Mouse (Mus musculus) stomach, embryonic 16.5 days (tissue): ENCODE measurements at regions not wholly inside any gene's neighbourhood (a gene's known extent, or its start where the extent isn't known, plus 50 kb on each side); places are given as distances from the start of the nearest gene placed in this dataset.
A peak's percentile ranks its signal among the peaks of the same experiment; 100 is the strongest.

Experiments used
- ATAC-seq: fragments of 200-750 bp; cut with Nextera tagmentation; 2 replicates; pipeline ENCODE4 v1.8.0; 2017; ENCODE audit warnings: moderate number of reproducible peaks, moderate TSS enrichment; ENCODE audit not compliant: insufficient read depth, low FRiP score
- H3K27ac ChIP-seq: fragments of 300-500 bp; sonication (generic); 2 replicates; pipeline ENCODE4 v1.5.1; 2014; ENCODE audit warnings: low read length
- H3K27me3 ChIP-seq: fragments of 300-500 bp; sonication (generic); 2 replicates; pipeline ENCODE4 v1.6.1; 2014; ENCODE audit warnings: low read length, control low read depth, mixed read lengths; ENCODE audit not compliant: control insufficient read depth, insufficient read depth
- H3K36me3 ChIP-seq: fragments of 300-500 bp; sonication (generic); 2 replicates; pipeline ENCODE4 v1.6.1; 2014; ENCODE audit warnings: low read length; ENCODE audit not compliant: control insufficient read depth, insufficient read depth
- H3K4me1 ChIP-seq: fragments of 300-500 bp; sonication (generic); 2 replicates; pipeline ENCODE4 v1.6.1; 2014; ENCODE audit warnings: low read length, control low read depth, mixed read lengths; ENCODE audit not compliant: control insufficient read depth, insufficient read depth
- H3K4me2 ChIP-seq: fragments of 300-500 bp; sonication (generic); 2 replicates; pipeline ENCODE4 v1.6.1; 2014; ENCODE audit warnings: low read depth, low read length, mixed read lengths
- H3K4me3 ChIP-seq: fragments of 300-500 bp; sonication (generic); replicated peaks from 2 replicates; pipeline ENCODE4 v1.5.1; 2014; ENCODE audit warnings: mild to moderate bottlenecking, low read length
- H3K9ac ChIP-seq: fragments of 300-500 bp; sonication (generic); 2 replicates; pipeline ENCODE4 v1.6.1; 2014; ENCODE audit warnings: low read length
- H3K9me3 ChIP-seq: fragments of 300-500 bp; sonication (generic); replicated peaks from 2 replicates; pipeline ENCODE4 v1.6.1; 2016; ENCODE audit warnings: low read length, control low read depth; ENCODE audit not compliant: control insufficient read depth
- WGBS: fragments of 180-500 bp; shearing (Covaris S2); extraction: QIAGEN DNeasy Blood & Tissue Kit; methylation state at CpG from one replicate; pipeline ENCODE4 v1.1.7; 2014; 5-methylcytosine and 5-hydroxymethylcytosine counted together

- no peak for ATAC-seq
- Histone ChIP-seq H3K9ac (no peak overlapping the region), H3K4me3 (no peak overlapping the region), H3K36me3 (no peaks in the 10 kb centered on the region), H3K4me1 (peaks cover 19% of the 10 kb centered on the region), H3K27ac (no peak overlapping the region), H3K4me2 (no peak overlapping the region), H3K9me3 (no peaks in the 10 kb centered on the region), H3K27me3 (no peaks in the 10 kb centered on the region)
- 83% methylated on average over 3 of the region's 3 CpGs for whole genome bisulfite sequencing
These were observed 279.5 kb downstream of the Cd83 start for GRCm38 (mm10) chr13:44064026-44064425.

DNA sequence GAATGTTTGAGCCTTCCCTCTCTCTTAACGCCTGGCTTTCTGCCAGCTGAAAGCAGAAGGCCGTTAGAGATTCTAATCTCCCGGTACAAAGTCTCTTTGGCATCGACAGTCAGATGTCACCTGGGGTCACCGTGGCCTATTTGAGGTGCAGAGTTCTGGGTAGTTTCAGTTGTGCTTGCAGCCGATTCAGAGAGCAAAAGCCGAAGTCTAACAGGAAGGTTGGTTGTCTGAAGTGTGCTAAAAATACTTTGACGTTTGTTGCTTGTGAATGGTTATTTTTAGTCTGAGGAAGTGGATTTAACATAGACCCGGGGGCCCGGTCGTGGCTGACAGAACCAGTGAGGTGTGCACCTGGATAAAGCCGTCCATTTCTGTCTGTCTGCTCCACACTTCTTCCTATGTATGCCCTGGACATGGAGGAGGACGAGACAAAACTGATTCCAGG is 281.2 kb downstream of the Cd83 start:
- H3K9me3 ChIP-seq = no peaks in the 10 kb centered on the region
- peaks cover 19% of the 10 kb centered on the region for H3K4me1 ChIP-seq
- no peaks in the 10 kb centered on the region for H3K36me3 ChIP-seq
- 17% methylated on average over 13 of the region's 13 CpGs for WGBS
- H3K4me3 ChIP-seq = no peak overlapping the region
- 0 out of 2 replicates have a peak overlapping the region, but pooled peaks have one; percentile 10 for H3K4me2 ChIP-seq
- H3K9ac ChIP-seq = no peak overlapping the region
- ATAC-seq = no peak
- no peaks in the 10 kb centered on the region for H3K27me3 ChIP-seq
- H3K27ac ChIP-seq = peak overlapping the region; percentile 42; the same call in 1 of the 2 replicates

DNA sequence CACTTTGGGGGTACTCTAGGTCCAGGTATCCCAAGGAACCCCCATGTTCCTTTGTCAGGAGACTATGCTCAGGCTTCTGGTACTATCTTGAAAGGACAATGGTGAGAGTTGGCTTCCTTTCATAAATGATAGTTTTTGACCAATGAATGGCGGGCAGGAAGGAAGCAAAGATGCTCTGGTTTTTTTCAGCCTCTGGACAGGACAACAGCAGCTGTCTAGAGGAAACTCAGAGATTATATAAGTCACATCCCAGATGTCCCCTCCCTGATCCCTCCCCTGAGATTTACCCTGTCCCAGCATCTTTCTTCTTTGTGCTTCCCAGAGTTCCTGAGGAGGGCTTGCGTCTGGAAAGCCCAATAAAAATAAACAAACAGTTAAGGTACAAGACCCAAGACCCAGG is 282.7 kb downstream of the Cd83 start:
- Histone ChIP-seq H3K4me2 (no peak overlapping the region), H3K4me1 (peaks cover 13% of the 10 kb centered on the region), H3K27ac (no peak overlapping the region), H3K4me3 (no peak overlapping the region), H3K9me3 (no peaks in the 10 kb centered on the region), H3K36me3 (no peaks in the 10 kb centered on the region), H3K27me3 (no peaks in the 10 kb centered on the region), H3K9ac (no peak overlapping the region)
- 78% methylated on average over 2 of the region's 2 CpGs for WGBS
- no peak for ATAC-seq

- H3K9me3 ChIP-seq = no peaks in the 10 kb centered on the region
These were observed 284.4 kb downstream of the Cd83 start for GRCm38 (mm10) chr13:44068951-44069350.

GRCm38 (mm10) chr13:44073122-44073521 is 288.5 kb downstream of the Cd83 start:
- Histone ChIP-seq H3K27me3 (no peaks in the 10 kb centered on the region; the same call in 1 of the 2 replicates), H3K4me2 (no peak overlapping the region), H3K9ac (no peak overlapping the region), H3K27ac (no peak overlapping the region), H3K36me3 (no peaks in the 10 kb centered on the region), H3K9me3 (no peaks in the 10 kb centered on the region), H3K4me1 (no peaks in the 10 kb centered on the region), H3K4me3 (no peak overlapping the region)
- no peak for ATAC-seq
- WGBS = 78% methylated on average over 9 of the region's 9 CpGs

More at GRCm38 (mm10) chr13:44068951-44069350, 284.4 kb downstream of the Cd83 start:
- WGBS = 83% methylated on average over 5 of the region's 5 CpGs
- Histone ChIP-seq H3K9ac (no peak overlapping the region), H3K27me3 (no peaks in the 10 kb centered on the region; the same call in 1 of the 2 replicates), H3K27ac (no peak overlapping the region), H3K4me2 (no peak overlapping the region), H3K4me3 (no peak overlapping the region), H3K36me3 (no peaks in the 10 kb centered on the region), H3K4me1 (peaks cover 10% of the 10 kb centered on the region)
- no peak for ATAC-seq

GRCm38 (mm10) chr13:44074172-44074571 is 289.6 kb downstream of the Cd83 start:
- no peaks in the 10 kb centered on the region for H3K36me3 ChIP-seq
- H3K9me3 ChIP-seq = 0 out of 2 replicates have a peak, but pooled peaks cover 4% of the 10 kb centered on the region
- H3K27ac ChIP-seq = no peak overlapping the region
- H3K27me3 ChIP-seq = no peaks in the 10 kb centered on the region; the same call in 1 of the 2 replicates
- H3K9ac ChIP-seq = no peak overlapping the region
- H3K4me3 ChIP-seq = no peak overlapping the region
- no peak overlapping the region for H3K4me2 ChIP-seq
- ATAC-seq = no peak
- H3K4me1 ChIP-seq = no peaks in the 10 kb centered on the region
- 89% methylated on average over 9 of the region's 9 CpGs for WGBS

DNA sequence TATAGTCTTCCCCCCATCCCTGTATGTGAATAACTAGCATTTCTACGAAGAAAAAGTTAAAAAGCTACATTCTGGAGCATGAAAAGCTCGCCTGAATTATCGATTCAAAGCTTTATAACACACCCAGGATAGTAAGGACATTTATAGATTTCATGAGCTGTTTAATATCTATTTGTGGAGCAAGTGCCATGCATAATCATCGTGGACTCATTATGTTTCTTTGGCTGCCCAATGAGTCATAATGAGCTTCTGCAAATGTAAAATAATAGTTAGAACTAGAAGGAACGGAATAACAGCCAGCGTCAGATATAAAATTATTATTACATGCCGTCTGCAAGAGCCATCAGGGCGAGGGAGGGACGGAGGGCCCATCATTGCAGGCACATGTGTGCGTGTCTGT is 292.4 kb downstream of the Cd83 start:
- WGBS = 88% methylated on average over 10 of the region's 10 CpGs
- ATAC-seq = no peak
- no peaks in the 10 kb centered on the region for H3K36me3 ChIP-seq
- no peaks in the 10 kb centered on the region; the same call in 1 of the 2 replicates for H3K27me3 ChIP-seq
- no peak overlapping the region for H3K27ac ChIP-seq
- no peak overlapping the region for H3K4me2 ChIP-seq
- no peaks in the 10 kb centered on the region for H3K4me1 ChIP-seq
- no peak overlapping the region for H3K9ac ChIP-seq
- 0 out of 2 replicates have a peak, but pooled peaks cover 4% of the 10 kb centered on the region for H3K9me3 ChIP-seq
- H3K4me3 ChIP-seq = no peak overlapping the region

GRCm38 (mm10) chr13:44085621-44086510 is 301.3 kb downstream of the Cd83 start:
- 53% methylated on average over 10 of the region's 10 CpGs for WGBS

DNA sequence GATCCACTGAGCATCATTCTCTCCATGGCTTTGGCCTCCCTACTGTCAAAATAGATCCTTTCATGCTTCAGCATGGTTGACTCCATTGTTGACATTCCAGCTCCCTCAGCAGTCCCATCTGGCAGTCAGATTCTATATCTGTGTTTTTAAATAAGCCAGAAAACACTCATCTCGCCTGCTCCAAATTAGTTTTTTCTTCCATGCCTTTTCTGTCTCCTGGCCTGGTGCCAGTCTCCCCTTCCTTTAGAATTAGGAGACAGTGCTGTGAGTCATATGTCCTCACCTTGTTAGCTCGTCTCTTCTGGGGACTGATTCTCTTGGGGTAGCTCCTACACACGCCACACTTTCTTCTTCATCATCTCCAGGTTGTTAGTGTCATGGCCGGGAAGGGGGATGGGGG is 302.2 kb downstream of the Cd83 start:
- H3K4me2 ChIP-seq = no peak overlapping the region
- WGBS = 40% methylated on average over 4 of the region's 4 CpGs
- no peak for ATAC-seq
- H3K36me3 ChIP-seq = no peaks in the 10 kb centered on the region
- H3K9ac ChIP-seq = no peak overlapping the region
- H3K4me1 ChIP-seq = peaks cover 9% of the 10 kb centered on the region; the same call in 1 of the 2 replicates
- no peak overlapping the region for H3K4me3 ChIP-seq
- H3K27ac ChIP-seq = no peak overlapping the region
- no peaks in the 10 kb centered on the region for H3K9me3 ChIP-seq
- no peaks in the 10 kb centered on the region for H3K27me3 ChIP-seq

More at GRCm38 (mm10) chr13:44085621-44086510, 301.3 kb downstream of the Cd83 start:
- H3K27me3 ChIP-seq = no peaks in the 10 kb centered on the region
- H3K9me3 ChIP-seq = no peaks in the 10 kb centered on the region
- H3K27ac ChIP-seq = no peak overlapping the region
- no peak overlapping the region for H3K4me2 ChIP-seq
- H3K9ac ChIP-seq = no peak overlapping the region
- ATAC-seq = peak; percentile 69
- no peaks in the 10 kb centered on the region for H3K36me3 ChIP-seq
- H3K4me1 ChIP-seq = peaks cover 9% of the 10 kb centered on the region; the same call in 1 of the 2 replicates
- no peak overlapping the region for H3K4me3 ChIP-seq
